Mouse (Mus musculus) lung, embryonic 14.5 days (tissue): ENCODE measurements around the gene Tlx1. TPM values are rescaled to one million over a fixed set of nuclear protein-coding genes. Genes with fewer than 3 reads are reported as not detected.

Experiments
- ATAC-seq: fragments of 200-750 bp; cut with Nextera tagmentation; 2 replicates; pipeline ENCODE4 v1.8.0; 2017; ENCODE audit warnings: mild to moderate bottlenecking, moderate TSS enrichment, moderate library complexity; ENCODE audit not compliant: insufficient read depth
- DNase-seq: peaks from one replicate; pipeline ENCODE4 v3.0.0-alpha.2; 2015
- H3K27ac ChIP-seq: fragments of 300-500 bp; sonication (generic); 2 replicates; pipeline ENCODE4 v1.5.1; 2014; ENCODE audit warnings: low read depth, mild to moderate bottlenecking, moderate library complexity
- H3K27me3 ChIP-seq: fragments of 300-500 bp; sonication (generic); 2 replicates; pipeline ENCODE4 v1.6.1; 2014; ENCODE audit warnings: low read length, control low read depth; ENCODE audit not compliant: insufficient read depth
- H3K36me3 ChIP-seq: fragments of 300-500 bp; sonication (generic); 2 replicates; pipeline ENCODE4 v1.6.1; 2014; ENCODE audit warnings: control low read depth; ENCODE audit not compliant: insufficient read depth
- H3K4me1 ChIP-seq: fragments of 300-500 bp; sonication (generic); 2 replicates; pipeline ENCODE4 v1.6.1; 2014; ENCODE audit warnings: antibody characterized with exemption, control low read depth; ENCODE audit not compliant: insufficient read depth
- H3K4me2 ChIP-seq: fragments of 300-500 bp; sonication (generic); 2 replicates; pipeline ENCODE4 v1.6.1; 2014; ENCODE audit warnings: mild to moderate bottlenecking
- H3K4me3 ChIP-seq: fragments of 300-500 bp; sonication (generic); 2 replicates; pipeline ENCODE4 v1.5.1; 2014; ENCODE audit warnings: low read depth, low read length
- H3K9ac ChIP-seq: fragments of 300-500 bp; sonication (generic); 2 replicates; pipeline ENCODE4 v1.6.1; 2014
- H3K9me3 ChIP-seq: fragments of 300-500 bp; sonication (generic); 2 replicates; pipeline ENCODE4 v1.6.1; 2016; ENCODE audit warnings: low read depth, low read length, control low read depth
- CTCF ChIP-seq: IDR thresholded peaks from 2 replicates; pipeline ENCODE4 v1.5.1; 2016; ENCODE audit warnings: antibody characterized with exemption, low read depth
- WGBS: fragments of 180-500 bp; shearing (Covaris S2); extraction: QIAGEN DNeasy Blood & Tissue Kit; methylation state at CpG from one replicate; pipeline ENCODE4 v1.1.7; 2014; 5-methylcytosine and 5-hydroxymethylcytosine counted together
- polyA plus RNA-seq: library from polyadenylated mRNA; unstranded; fragments of >200 nt; fragmentation: Nextera tagmentation; extraction: Ambion mirVana; gene quantifications from 2 replicates; pipeline ENCODE4 v1.2.1, GENCODE M21; 2014

Tlx1 gene
- polyA plus RNA-seq, 1 experiment from 2014 or later: not detected

DNA sequence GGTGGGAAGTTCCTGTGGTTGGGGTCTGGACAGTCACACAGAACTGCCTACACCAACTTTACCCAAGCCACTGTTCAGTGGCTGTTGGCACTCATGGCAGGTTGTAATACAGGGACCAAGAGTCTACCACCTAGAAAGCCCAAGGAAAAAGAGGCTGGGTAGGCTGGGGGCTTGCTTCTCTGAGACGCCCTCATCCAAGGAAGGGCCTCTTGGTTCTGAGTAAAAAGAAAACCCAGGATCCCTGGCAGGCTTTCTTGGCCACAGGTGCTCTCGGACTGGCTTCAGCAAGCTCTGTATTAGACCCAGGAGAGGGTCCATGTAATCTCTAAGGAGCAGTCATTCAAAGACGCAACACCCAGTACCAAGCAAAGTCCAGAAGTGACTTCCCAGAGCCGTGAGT lies 7.7 kb downstream of the Tlx1 start:
- 3% methylated on average over 4 of the region's 4 CpGs for WGBS
- no peak for TF ChIP-seq CTCF
- no peaks in the 10 kb centered on the region for H3K9me3 ChIP-seq

DNA sequence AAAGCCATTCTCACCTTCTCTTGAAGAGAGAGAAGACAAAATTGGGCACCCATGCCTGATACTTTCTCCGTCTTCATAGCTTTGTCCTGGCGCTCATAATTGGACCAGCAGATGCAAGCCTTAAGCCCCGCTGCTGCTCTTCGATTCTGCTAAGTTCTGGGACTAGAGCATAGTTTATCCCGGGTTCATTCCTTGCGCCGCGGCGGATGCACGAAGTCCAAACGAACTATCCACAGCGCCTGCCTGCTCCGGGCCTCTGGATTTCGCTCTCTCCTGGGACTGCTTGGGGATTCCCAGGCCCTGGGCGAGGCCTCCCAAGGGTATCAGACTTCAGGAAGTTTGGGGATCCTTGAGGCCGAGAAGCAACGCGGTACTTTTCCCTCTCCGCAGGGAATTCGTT lies 8.4 kb downstream of the Tlx1 start:
- H3K36me3 ChIP-seq: no peaks in the 10 kb centered on the region
- no peaks in the 10 kb centered on the region for H3K9me3 ChIP-seq
- H3K4me2 ChIP-seq: no peak overlapping the region
- DNase-seq (no peak), ATAC-seq (no peak)
- peaks cover 100% of the 10 kb centered on the region for H3K27me3 ChIP-seq
- H3K4me3 ChIP-seq: no peak overlapping the region
- no peak overlapping the region for H3K9ac ChIP-seq
- WGBS: 1% methylated on average over 20 of the region's 20 CpGs
- no peak for TF ChIP-seq CTCF
- H3K27ac ChIP-seq: no peak overlapping the region
- H3K4me1 ChIP-seq: no peaks in the 10 kb centered on the region

More for the DNA sequence above, 7.7 kb downstream of the Tlx1 start:
- DNase-seq (no peak), ATAC-seq (no peak)
- no peak overlapping the region for H3K4me2 ChIP-seq
- H3K27ac ChIP-seq: no peak overlapping the region
- H3K4me1 ChIP-seq: no peaks in the 10 kb centered on the region
- no peaks in the 10 kb centered on the region for H3K36me3 ChIP-seq
- H3K9ac ChIP-seq: no peak overlapping the region
- peaks cover 100% of the 10 kb centered on the region for H3K27me3 ChIP-seq
- H3K4me3 ChIP-seq: no peak overlapping the region

DNA sequence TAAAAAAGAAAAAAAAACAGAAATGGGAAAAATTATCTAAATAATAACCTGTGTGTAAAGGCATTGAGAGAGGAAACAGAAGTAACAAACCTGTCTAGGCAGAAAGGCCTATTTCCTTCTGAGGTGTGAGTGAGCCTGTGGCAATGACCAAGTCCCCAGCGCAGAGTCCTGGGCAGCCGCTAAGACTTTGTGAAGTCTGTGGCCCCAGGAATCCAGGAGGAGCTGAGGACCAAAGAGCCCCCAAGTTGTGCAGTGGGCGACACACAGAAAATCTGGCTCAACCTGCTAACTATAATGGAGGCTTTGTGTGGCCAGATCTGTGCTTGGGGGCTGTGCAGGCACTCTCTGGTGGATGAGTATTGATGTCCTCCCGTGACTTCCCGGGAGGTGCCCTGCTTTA lies 9.0 kb downstream of the Tlx1 start:
- H3K4me3 ChIP-seq: no peak overlapping the region
- H3K36me3 ChIP-seq: no peaks in the 10 kb centered on the region
- no peaks in the 10 kb centered on the region for H3K9me3 ChIP-seq
- no peak overlapping the region for H3K9ac ChIP-seq
- H3K27ac ChIP-seq: no peak overlapping the region
- ATAC-seq (no peak), DNase-seq (no peak)
- 6% methylated on average over 5 of the region's 5 CpGs for WGBS
- peaks cover 100% of the 10 kb centered on the region for H3K27me3 ChIP-seq
- no peak for TF ChIP-seq CTCF
- H3K4me2 ChIP-seq: no peak overlapping the region
- no peaks in the 10 kb centered on the region for H3K4me1 ChIP-seq

DNA sequence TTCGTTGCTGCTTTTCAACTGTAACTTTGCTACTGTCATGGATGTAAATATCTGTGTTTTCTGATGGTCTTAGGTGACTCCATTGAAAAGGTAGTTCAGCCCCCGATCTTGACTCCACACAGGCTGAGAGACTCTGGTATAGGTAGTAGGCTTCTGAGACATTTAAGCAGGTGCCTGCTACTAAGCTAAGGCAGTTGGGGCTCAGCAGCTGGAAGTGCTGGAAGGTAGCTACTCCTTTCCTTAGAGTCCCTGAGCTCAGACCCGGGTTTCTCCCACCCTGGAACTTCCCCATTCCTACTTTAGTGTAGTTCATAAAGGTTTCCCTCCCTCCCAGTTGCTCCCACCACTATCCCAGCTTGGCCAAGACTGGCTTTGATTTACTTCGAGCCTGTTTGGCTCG lies 9.5 kb downstream of the Tlx1 start:
- H3K4me2 ChIP-seq: no peak overlapping the region
- TF ChIP-seq CTCF: no peak
- H3K9ac ChIP-seq: no peak overlapping the region
- H3K27ac ChIP-seq: no peak overlapping the region
- H3K4me3 ChIP-seq: no peak overlapping the region
- H3K27me3 ChIP-seq: peaks cover 100% of the 10 kb centered on the region
- DNase-seq: no peak
- H3K36me3 ChIP-seq: no peaks in the 10 kb centered on the region
- no peaks in the 10 kb centered on the region for H3K4me1 ChIP-seq
- WGBS: 4% methylated on average over 5 of the region's 5 CpGs
- ATAC-seq: no peak
- H3K9me3 ChIP-seq: no peaks in the 10 kb centered on the region

DNA sequence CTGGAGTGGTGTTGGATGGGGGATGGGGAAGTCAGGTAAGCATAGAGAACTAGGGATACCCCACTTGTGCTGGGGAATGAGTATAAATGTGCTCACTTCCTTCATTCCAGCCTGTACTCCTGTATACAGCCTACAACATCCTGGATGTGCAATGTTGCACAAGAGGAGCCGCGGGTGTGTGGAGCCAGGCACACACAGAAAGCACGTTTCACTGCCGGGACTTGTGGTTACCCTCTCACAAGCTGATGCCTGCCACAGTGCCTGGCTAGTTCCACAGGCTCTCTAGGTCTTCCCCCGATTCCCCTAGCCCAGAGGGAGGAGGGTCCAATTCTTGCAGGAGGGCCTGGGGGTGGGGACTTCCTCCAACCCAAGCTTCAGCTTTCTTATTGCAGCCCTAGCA lies 10.0 kb downstream of the Tlx1 start:
- no peaks in the 10 kb centered on the region for H3K9me3 ChIP-seq
- no peak overlapping the region for H3K4me3 ChIP-seq
- no peak for TF ChIP-seq CTCF
- H3K36me3 ChIP-seq: no peaks in the 10 kb centered on the region
- WGBS: 1% methylated on average over 5 of the region's 5 CpGs
- H3K9ac ChIP-seq: no peak overlapping the region
- H3K4me1 ChIP-seq: no peaks in the 10 kb centered on the region
- ATAC-seq (no peak; the same call in 1 of the 2 replicates), DNase-seq (no peak)
- H3K27ac ChIP-seq: no peak overlapping the region
- H3K4me2 ChIP-seq: no peak overlapping the region
- peaks cover 100% of the 10 kb centered on the region for H3K27me3 ChIP-seq

DNA sequence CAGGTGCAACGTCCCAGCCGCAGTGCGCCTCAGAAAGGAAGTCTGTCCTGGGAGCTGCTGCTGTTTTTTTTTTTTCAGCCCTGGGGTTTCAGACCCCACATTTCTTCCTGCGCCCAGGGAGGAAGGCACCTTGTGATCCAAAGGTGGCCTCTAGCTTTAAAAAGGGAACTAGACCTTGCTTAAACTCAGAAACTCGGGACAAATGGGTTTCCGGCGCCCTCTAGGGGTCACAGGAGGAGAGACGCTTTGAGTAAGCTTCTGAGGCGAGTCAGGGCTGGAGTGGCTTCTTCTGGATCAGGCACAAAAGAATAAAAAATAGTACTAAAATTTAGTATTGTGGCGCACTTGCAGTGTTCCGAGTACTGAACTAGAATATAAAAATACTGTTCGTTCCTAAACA lies 10.6 kb downstream of the Tlx1 start:
- H3K36me3 ChIP-seq: no peaks in the 10 kb centered on the region
- H3K27me3 ChIP-seq: peaks cover 97% of the 10 kb centered on the region
- no peaks in the 10 kb centered on the region for H3K9me3 ChIP-seq
- no peak overlapping the region for H3K9ac ChIP-seq
- H3K4me2 ChIP-seq: no peak overlapping the region
- no peak overlapping the region for H3K4me3 ChIP-seq
- DNase-seq (peak; percentile 87), ATAC-seq (peak; percentile 38; the same call in 1 of the 2 replicates)
- peak; percentile 84 for TF ChIP-seq CTCF
- H3K27ac ChIP-seq: no peak overlapping the region
- WGBS: under 1% methylated on average over 12 of the region's 12 CpGs
- H3K4me1 ChIP-seq: no peaks in the 10 kb centered on the region

DNA sequence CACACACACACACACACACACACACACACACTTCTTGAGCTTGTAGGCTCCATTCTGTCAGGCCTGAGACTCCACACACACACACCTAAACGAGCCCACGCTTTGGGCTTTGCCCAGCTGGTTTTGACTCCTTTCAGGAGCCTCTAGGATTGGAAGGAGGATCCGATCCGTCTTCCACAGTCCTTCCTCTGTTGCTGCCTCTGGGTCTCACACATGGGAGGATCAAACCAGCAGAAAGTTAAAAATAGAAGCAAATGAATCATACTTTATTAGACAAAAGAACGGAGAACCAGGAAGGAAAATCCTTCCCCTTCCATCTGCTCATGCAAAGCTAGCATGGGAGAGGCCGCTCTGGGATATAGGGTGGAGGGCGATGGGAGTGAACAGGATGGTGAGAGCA lies 11.7 kb downstream of the Tlx1 start:
- WGBS: 37% methylated on average over 7 of the region's 7 CpGs
- Histone ChIP-seq H3K4me3 (no peak overlapping the region), H3K4me1 (no peaks in the 10 kb centered on the region), H3K27ac (no peak overlapping the region), H3K9ac (no peak overlapping the region), H3K36me3 (no peaks in the 10 kb centered on the region), H3K4me2 (no peak overlapping the region), H3K9me3 (no peaks in the 10 kb centered on the region), H3K27me3 (peaks cover 86% of the 10 kb centered on the region)
- no peak for TF ChIP-seq CTCF
- no peak for DNase-seq
- no peak for ATAC-seq

DNA sequence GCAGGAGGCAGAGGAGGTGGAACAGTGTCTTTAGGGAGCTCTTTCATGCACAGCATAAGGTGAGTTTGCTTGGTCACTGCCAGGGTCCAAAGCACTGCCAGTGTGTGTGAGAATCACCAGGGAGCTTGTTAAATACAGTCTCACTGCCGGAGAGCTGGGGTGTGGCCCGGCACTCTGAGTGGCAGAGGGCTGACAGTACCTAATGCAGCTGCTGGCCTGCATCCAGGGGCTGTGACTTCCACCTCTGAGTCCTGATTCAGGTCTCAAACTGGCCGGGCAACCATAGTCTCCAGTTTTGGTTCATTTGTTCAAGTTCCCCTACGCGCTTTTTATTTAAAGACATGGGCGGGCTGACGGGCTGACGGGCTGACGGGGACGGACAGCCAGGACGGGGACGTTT lies 12.4 kb downstream of the Tlx1 start:
- Histone ChIP-seq H3K4me2 (no peak overlapping the region), H3K9ac (no peak overlapping the region), H3K27me3 (peaks cover 79% of the 10 kb centered on the region), H3K9me3 (no peaks in the 10 kb centered on the region), H3K36me3 (no peaks in the 10 kb centered on the region), H3K27ac (no peak overlapping the region), H3K4me3 (no peak overlapping the region), H3K4me1 (no peaks in the 10 kb centered on the region)
- no peak for TF ChIP-seq CTCF
- ATAC-seq: no peak
- no peak for DNase-seq
- 7% methylated on average over 12 of the region's 12 CpGs for WGBS
